Mouse (Mus musculus): ENCODE data around the gene Fchsd2. TPM values are rescaled to one million over a fixed set of nuclear protein-coding genes. Genes with fewer than 3 reads are reported as not detected.
A peak's percentile ranks its signal among the peaks of the same experiment; 100 is the strongest.

Fchsd2 gene
- polyA plus RNA-seq, 1 experiment from 2014 or later, result 20.1 TPM

GRCm38 (mm10) chr7:101096576-101096975, 3.9 kb downstream of the Fchsd2 start:
- TF ChIP-seq CTCF (IDR thresholded peaks at IDR 0.05; ENCODE audit: low read depth), result no peak
- Histone ChIP-seq H3K36me3 (ENCODE audit: control insufficient read depth, insufficient read depth) (no peaks in the 10 kb centered on the region), H3K27me3 (replicated peaks; ENCODE audit: control insufficient read depth, insufficient read depth, low read length) (no peaks in the 10 kb centered on the region), H3K9me3 (ENCODE audit: control insufficient read depth) (no peaks in the 10 kb centered on the region), H3K4me2 (replicated peaks; ENCODE audit: low read depth) (no peak overlapping the region), H3K9ac (ENCODE audit: low read depth, low read length) (no peak overlapping the region), H3K4me1 (replicated peaks; ENCODE audit: control insufficient read depth, insufficient read depth, low read length) (no peaks in the 10 kb centered on the region), H3K27ac (ENCODE audit: low read depth, low read length) (no peak overlapping the region), H3K4me3 (ENCODE audit: low read depth, low read length) (no peak overlapping the region)
- 92% methylated on average over 2 of the region's 2 CpGs for WGBS
- no peak for ATAC-seq

GRCm38 (mm10) chr7:101097084-101097483, 4.4 kb downstream of the Fchsd2 start:
- Histone ChIP-seq H3K4me1 (replicated peaks; ENCODE audit: control insufficient read depth, insufficient read depth, low read length) (no peaks in the 10 kb centered on the region), H3K27ac (ENCODE audit: low read depth, low read length) (no peak overlapping the region), H3K4me3 (ENCODE audit: low read depth, low read length) (no peak overlapping the region), H3K27me3 (replicated peaks; ENCODE audit: control insufficient read depth, insufficient read depth, low read length) (no peaks in the 10 kb centered on the region), H3K4me2 (replicated peaks; ENCODE audit: low read depth) (no peak overlapping the region), H3K9ac (ENCODE audit: low read depth, low read length) (no peak overlapping the region), H3K9me3 (ENCODE audit: control insufficient read depth) (no peaks in the 10 kb centered on the region), H3K36me3 (ENCODE audit: control insufficient read depth, insufficient read depth) (no peaks in the 10 kb centered on the region)
- no peak for TF ChIP-seq CTCF (IDR thresholded peaks at IDR 0.05; ENCODE audit: low read depth)
- no peak for ATAC-seq
- 41% methylated on average over 3 of the region's 3 CpGs for WGBS

DNA sequence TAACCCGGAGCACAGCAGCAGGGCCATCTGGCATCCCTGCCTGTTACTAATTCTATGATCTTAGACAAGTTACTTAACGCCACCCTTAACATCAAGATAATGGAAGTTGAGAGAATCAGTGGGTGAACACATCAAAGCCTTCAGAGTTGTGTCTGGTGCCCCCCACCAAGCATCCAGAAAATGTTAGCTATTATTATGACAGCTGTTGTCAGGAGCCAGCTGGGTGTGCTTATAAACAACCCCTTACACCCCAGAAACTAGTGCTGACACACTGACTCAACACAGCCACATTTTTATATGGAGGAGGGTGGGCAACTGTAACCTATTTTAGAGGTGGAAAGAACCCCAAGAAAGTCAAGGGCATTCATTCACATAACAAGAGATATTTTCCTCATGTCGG, 7.3 kb downstream of the Fchsd2 start:
- H3K4me3 ChIP-seq (ENCODE audit: low read depth, low read length), result no peak overlapping the region
- ATAC-seq, result no peak
- H3K4me2 ChIP-seq (replicated peaks; ENCODE audit: low read depth), result no peak overlapping the region
- H3K4me1 ChIP-seq (replicated peaks; ENCODE audit: control insufficient read depth, insufficient read depth, low read length), result 0 out of 2 replicates have a peak, but pooled peaks cover 6% of the 10 kb centered on the region
- no peak for TF ChIP-seq CTCF (IDR thresholded peaks at IDR 0.05; ENCODE audit: low read depth)
- WGBS, result 88% methylated on average over 3 of the region's 3 CpGs
- H3K9ac ChIP-seq (ENCODE audit: low read depth, low read length), result no peak overlapping the region
- H3K36me3 ChIP-seq (ENCODE audit: control insufficient read depth, insufficient read depth), result no peaks in the 10 kb centered on the region
- H3K27ac ChIP-seq (ENCODE audit: low read depth, low read length), result no peak overlapping the region
- H3K27me3 ChIP-seq (replicated peaks; ENCODE audit: control insufficient read depth, insufficient read depth, low read length), result no peaks in the 10 kb centered on the region
- H3K9me3 ChIP-seq (ENCODE audit: control insufficient read depth), result no peaks in the 10 kb centered on the region

- TF ChIP-seq CTCF (IDR thresholded peaks at IDR 0.05; ENCODE audit: low read depth), result no peak
- no peak overlapping the region for H3K9ac ChIP-seq (ENCODE audit: low read depth, low read length)
- H3K4me1 ChIP-seq (replicated peaks; ENCODE audit: control insufficient read depth, insufficient read depth, low read length), result 0 out of 2 replicates have a peak, but pooled peaks cover 6% of the 10 kb centered on the region
- no peaks in the 10 kb centered on the region for H3K9me3 ChIP-seq (ENCODE audit: control insufficient read depth)
- 0 out of 2 replicates have a peak overlapping the region, but pooled peaks have one; percentile 28 for H3K27ac ChIP-seq (ENCODE audit: low read depth, low read length)
- no peaks in the 10 kb centered on the region for H3K27me3 ChIP-seq (replicated peaks; ENCODE audit: control insufficient read depth, insufficient read depth, low read length)
- WGBS, result 71% methylated on average over 10 of the region's 10 CpGs
- H3K36me3 ChIP-seq (ENCODE audit: control insufficient read depth, insufficient read depth), result no peaks in the 10 kb centered on the region
- H3K4me3 ChIP-seq (ENCODE audit: low read depth, low read length), result no peak overlapping the region
- no peak overlapping the region for H3K4me2 ChIP-seq (replicated peaks; ENCODE audit: low read depth)
- ATAC-seq, result no peak
Observed at GRCm38 (mm10) chr7:101101156-101101691, 8.6 kb downstream of the Fchsd2 start.

- no peak overlapping the region for H3K4me3 ChIP-seq (ENCODE audit: low read depth, low read length)
- H3K27ac ChIP-seq (ENCODE audit: low read depth, low read length), result no peak overlapping the region; the same call in 1 of the 2 replicates
- no peaks in the 10 kb centered on the region for H3K9me3 ChIP-seq (ENCODE audit: control insufficient read depth)
- no peak overlapping the region for H3K9ac ChIP-seq (ENCODE audit: low read depth, low read length)
- WGBS, result 50% methylated on average over 2 of the region's 2 CpGs
- no peak for ATAC-seq
- no peak overlapping the region for H3K4me2 ChIP-seq (replicated peaks; ENCODE audit: low read depth)
- H3K36me3 ChIP-seq (ENCODE audit: control insufficient read depth, insufficient read depth), result no peaks in the 10 kb centered on the region; the same call in 1 of the 2 replicates
- TF ChIP-seq CTCF (IDR thresholded peaks at IDR 0.05; ENCODE audit: low read depth), result peak; percentile 48
- H3K4me1 ChIP-seq (replicated peaks; ENCODE audit: control insufficient read depth, insufficient read depth, low read length), result peaks cover 16% of the 10 kb centered on the region
- H3K27me3 ChIP-seq (replicated peaks; ENCODE audit: control insufficient read depth, insufficient read depth, low read length), result no peaks in the 10 kb centered on the region
Observed at GRCm38 (mm10) chr7:101106666-101107065, 14.0 kb downstream of the Fchsd2 start.

- H3K4me2 ChIP-seq (replicated peaks; ENCODE audit: low read depth), result peak overlapping the region; percentile 84
- peaks cover 16% of the 10 kb centered on the region for H3K4me1 ChIP-seq (replicated peaks; ENCODE audit: control insufficient read depth, insufficient read depth, low read length)
- ATAC-seq, result no peak
- H3K9me3 ChIP-seq (ENCODE audit: control insufficient read depth), result no peaks in the 10 kb centered on the region
- 0 out of 2 replicates have a peak overlapping the region, but pooled peaks have one; percentile 78 for H3K9ac ChIP-seq (ENCODE audit: low read depth, low read length)
- peak overlapping the region; percentile 95; the same call in 1 of the 2 replicates for H3K27ac ChIP-seq (ENCODE audit: low read depth, low read length)
- no peaks in the 10 kb centered on the region; the same call in 1 of the 2 replicates for H3K36me3 ChIP-seq (ENCODE audit: control insufficient read depth, insufficient read depth)
- H3K4me3 ChIP-seq (ENCODE audit: low read depth, low read length), result peak overlapping the region; percentile 84; the same call in 1 of the 2 replicates
- no peaks in the 10 kb centered on the region for H3K27me3 ChIP-seq (replicated peaks; ENCODE audit: control insufficient read depth, insufficient read depth, low read length)
- no peak for TF ChIP-seq CTCF (IDR thresholded peaks at IDR 0.05; ENCODE audit: low read depth)
- WGBS, result 33% methylated on average over 5 of the region's 5 CpGs
Observed at GRCm38 (mm10) chr7:101107073-101107810, 14.6 kb downstream of the Fchsd2 start.

Measured in intestine, postnatal 0 days (tissue).